7 mouse cellular contexts compared by ENCODE assay signal in genomic region chr8:105965905-105966341, GRCm38 (mm10). TPM values are rescaled to one million over a fixed set of nuclear protein-coding genes. Genes with fewer than 3 reads are reported as not detected.
DNase-seq lines count a peak whose midpoint lies in the region; ATAC-seq and TF ChIP-seq lines count a peak whose summit lies in the region.

Gene Slc12a4 (minus strand): TSS chr8:105966097.

- peak; percentile 75 for DNase-seq in R1 (ENCODE audit: low read depth, low spot score)
- DNase-seq in gastrocnemius, postnatal 4 days (ENCODE audit: low spot score in 2 of 2), result peak; percentile 87 to 88
- peak; percentile 82 for DNase-seq in limb, embryonic 14.5 days (ENCODE audit: low spot score)
- peak; percentile 76 to 89 for DNase-seq in spleen, postnatal 4 days (ENCODE audit: low spot score in 2 of 2)

- peak within 1 kb of the TSS; percentile 78 for H3K4me3 ChIP-seq in intestine, embryonic 15.5 days (replicated peaks)
- peak within 1 kb of the TSS; percentile 90 for H3K4me3 ChIP-seq in limb, embryonic 14.5 days (replicated peaks; ENCODE audit: low read length)
- peak within 1 kb of the TSS; percentile 41 for H3K4me3 ChIP-seq in midbrain, embryonic 15.5 days

- TF ChIP-seq POLR2A in limb, embryonic 14.5 days (IDR thresholded peaks at IDR 0.05; ENCODE audit: borderline replicate concordance, extremely low read depth, insufficient read depth, insufficient read length), result peak; percentile 76; the same call in 1 of the 2 replicates

- WGBS in intestine, embryonic 15.5 days, result under 1% methylated on average over 43 of the region's 47 CpGs
- 0% methylated on average over 33 of the region's 47 CpGs for WGBS in limb, embryonic 14.5 days
- under 1% methylated on average over 47 of the region's 47 CpGs for WGBS in midbrain, embryonic 15.5 days

- H3K9ac ChIP-seq in intestine, embryonic 15.5 days, result peak within 1 kb of the TSS; percentile 86
- H3K9ac ChIP-seq in limb, embryonic 14.5 days (ENCODE audit: low read depth, low read length, severe bottlenecking), result peak within 1 kb of the TSS; percentile 92
- peak within 1 kb of the TSS; percentile 20; the same call in 1 of the 2 replicates for H3K9ac ChIP-seq in midbrain, embryonic 15.5 days

- H3K36me3 ChIP-seq in intestine, embryonic 15.5 days, result no peaks in the 10 kb centered on the region
- 0 out of 2 replicates have a peak, but pooled peaks cover 8% of the 10 kb centered on the region for H3K36me3 ChIP-seq in limb, embryonic 14.5 days (ENCODE audit: control insufficient read depth, insufficient read depth, low read length)
- no peaks in the 10 kb centered on the region for H3K36me3 ChIP-seq in midbrain, embryonic 15.5 days (replicated peaks)

- ATAC-seq in common myeloid progenitor, adult 5-6 weeks (replicated peaks; ENCODE audit: low read depth, poor library complexity, severe bottlenecking), result peak; percentile 46
- ATAC-seq in intestine, embryonic 15.5 days, result peak; percentile 94
- ATAC-seq in limb, embryonic 14.5 days (ENCODE audit: low FRiP score, low read depth), result peak; percentile 93
- ATAC-seq in midbrain, embryonic 15.5 days (replicated peaks), result peak; percentile 73

- peak within 1 kb of the TSS; percentile 86 for H3K4me2 ChIP-seq in intestine, embryonic 15.5 days (replicated peaks)
- peak within 1 kb of the TSS; percentile 76 for H3K4me2 ChIP-seq in limb, embryonic 14.5 days (replicated peaks; ENCODE audit: low read depth, low read length, severe bottlenecking)
- peak within 1 kb of the TSS; percentile 53 for H3K4me2 ChIP-seq in midbrain, embryonic 15.5 days

- H3K9me3 ChIP-seq in intestine, embryonic 15.5 days, result no peaks in the 10 kb centered on the region
- no peaks in the 10 kb centered on the region for H3K9me3 ChIP-seq in limb, embryonic 14.5 days (ENCODE audit: control insufficient read depth, low read length)
- no peaks in the 10 kb centered on the region for H3K9me3 ChIP-seq in midbrain, embryonic 15.5 days

- peaks cover 30% of the 10 kb centered on the region for H3K4me1 ChIP-seq in intestine, embryonic 15.5 days (replicated peaks)
- peaks cover 28% of the 10 kb centered on the region for H3K4me1 ChIP-seq in limb, embryonic 14.5 days (ENCODE audit: control insufficient read depth, insufficient read depth, low read length)
- H3K4me1 ChIP-seq in midbrain, embryonic 15.5 days, result peaks cover 7% of the 10 kb centered on the region

- no peaks in the 10 kb centered on the region for H3K27me3 ChIP-seq in intestine, embryonic 15.5 days (replicated peaks)
- no peaks in the 10 kb centered on the region for H3K27me3 ChIP-seq in limb, embryonic 14.5 days (ENCODE audit: control insufficient read depth, insufficient read depth, low read length)
- peaks cover 30% of the 10 kb centered on the region for H3K27me3 ChIP-seq in midbrain, embryonic 15.5 days (replicated peaks)

- peak within 1 kb of the TSS; percentile 95 for H3K27ac ChIP-seq in intestine, embryonic 15.5 days
- H3K27ac ChIP-seq in limb, embryonic 14.5 days (replicated peaks; ENCODE audit: low read depth, low read length), result peak within 1 kb of the TSS; percentile 91
- H3K27ac ChIP-seq in midbrain, embryonic 15.5 days, result no peak within 1 kb of the TSS

RNA-seq across cellular contexts. Expression of gene Slc12a4, which starts in this region (rescaled TPM):
- total RNA-seq in common myeloid progenitor, adult 5-6 weeks (2017), result 1.9 and 8.1 TPM in 2 replicates
- 10 to 100 TPM; 30.7 to 40.6 TPM for total RNA-seq in gastrocnemius, postnatal 4 days (2021)
- 23.9 and 24.0 TPM in 2 replicates for polyA plus RNA-seq in intestine, embryonic 15.5 days (2015; fragmentation: Nextera tagmentation; extraction: Ambion mirVana)
- polyA plus RNA-seq in limb, embryonic 14.5 days (2012; rRNA removed), result 116 and 135 TPM in 2 replicates
- 46.0 and 56.2 TPM in 2 replicates for polyA plus RNA-seq in limb, embryonic 14.5 days (2014; fragmentation: Nextera tagmentation; extraction: Ambion mirVana)
- 7.5 and 9.1 TPM in 2 replicates for polyA plus RNA-seq in midbrain, embryonic 15.5 days (2015; fragmentation: Nextera tagmentation; extraction: Ambion mirVana)

Comparison
In these comparisons a context has a peak if more than half of its experiments do, and no peak if none do; other contexts are left out.
1. H3K9ac ChIP-seq: peak in every context shown above with its lines; median percentile 92 in limb, embryonic 14.5 days; 86 in intestine, embryonic 15.5 days; 20 in midbrain, embryonic 15.5 days.